Mouse (Mus musculus) gastrocnemius, adult 18-20 months (tissue): Measurements from ENCODE around the gene S1pr4. TPM values are rescaled to one million over a fixed set of nuclear protein-coding genes. Genes with fewer than 3 reads are reported as not detected.

Experiments used
- microRNA-seq: library from miRNA; unstranded; fragments of <30 nt; microRNA quantifications from one replicate; pipeline ENCODE4 v1.2.0, GENCODE M21; 2021
- total RNA-seq, 2 experiments: library from RNA; stranded (reverse); gene quantifications; 2 replicates each; pipeline ENCODE4 v1.2.3; 2021

The S1pr4 gene
- total RNA-seq, 2 experiments from 2014 or later: 0.71 to 0.78 TPM

Small RNA genes lying within 50 kb of the gene (microRNA-seq; reads per million reads assigned to microRNA genes)
- gene Gm25595: not detected

Other genes with a start within 250 kb of the S1pr4 start
- gene Matk, start 247.2 kb downstream of the S1pr4 start, total RNA-seq: not detected
- gene Mrpl54, start 233.2 kb downstream of the S1pr4 start, total RNA-seq: 100 to 1,000 TPM; 106 to 116 TPM
- gene Apba3, start 233.2 kb downstream of the S1pr4 start, total RNA-seq: 100 to 1,000 TPM; 102 to 105 TPM
- gene Tjp3, start 208.6 kb downstream of the S1pr4 start, total RNA-seq: not detected
- 10 to 100 TPM; 19.7 to 20.4 TPM for gene Pip5k1c, start 207.2 kb downstream of the S1pr4 start, total RNA-seq
- gene Cactin, start 179.0 kb downstream of the S1pr4 start, total RNA-seq: 10 to 100 TPM; 10.1 to 10.9 TPM
- under 1 TPM; 0.16 to 0.55 TPM for gene Tbxa2r, start 171.4 kb downstream of the S1pr4 start, total RNA-seq
- 1 to 10 TPM in 1 of 2 experiments, under 1 TPM in 1; 0.39 to 1.4 TPM for gene Gipc3, start 156.9 kb downstream of the S1pr4 start, total RNA-seq
- gene Hmg20b, start 149.7 kb downstream of the S1pr4 start, total RNA-seq: 10 to 100 TPM; 14.7 to 19.6 TPM
- gene Mfsd12, start 142.6 kb downstream of the S1pr4 start, total RNA-seq: 1 to 10 TPM; 2.3 to 2.8 TPM
- gene 4930404N11Rik, start 134.3 kb downstream of the S1pr4 start, total RNA-seq: under 1 TPM; 0.23 to 0.66 TPM
- gene Fzr1, start 121.6 kb downstream of the S1pr4 start, total RNA-seq: 10 to 100 TPM; 15.3 to 15.4 TPM
- gene Dohh, start 115.7 kb downstream of the S1pr4 start, total RNA-seq: 10 to 100 TPM; 41.1 to 44.1 TPM
- gene Gm48551, start 115.7 kb downstream of the S1pr4 start, total RNA-seq: under 1 TPM; 0.57 to 0.97 TPM
- under 1 TPM in 1 of 2 experiments, not detected in 1; 0.34 TPM for gene Gm48552, start 111.1 kb downstream of the S1pr4 start, total RNA-seq
- not detected for gene Smim24, start 107.1 kb downstream of the S1pr4 start, total RNA-seq
- 100 to 1,000 TPM; 232 to 244 TPM for gene Nfic, start 44.5 kb downstream of the S1pr4 start, total RNA-seq
- gene Celf5, start 17.4 kb downstream of the S1pr4 start, total RNA-seq: under 1 TPM; 0.05 to 0.07 TPM
- gene Ncln, start 3.7 kb downstream of the S1pr4 start, total RNA-seq: 10 to 100 TPM; 41.0 to 45.8 TPM
- under 1 TPM; 0.53 to 0.57 TPM for gene Gna15, start 24.1 kb upstream of the S1pr4 start, total RNA-seq
- 10 to 100 TPM; 26.2 to 31.8 TPM for gene Gna11, start 45.1 kb upstream of the S1pr4 start, total RNA-seq
- gene Aes, start 59.4 kb upstream of the S1pr4 start, total RNA-seq: 100 to 1,000 TPM; 947 to 962 TPM
- gene Tle2, start 74.4 kb upstream of the S1pr4 start, total RNA-seq: 1 to 10 TPM; 4.9 to 7.4 TPM
- gene Tle6, start 100.9 kb upstream of the S1pr4 start, total RNA-seq: 1 to 10 TPM; 4.5 to 6.1 TPM
- gene BC025920, start 106.1 kb upstream of the S1pr4 start, total RNA-seq: 1 to 10 TPM; 3.1 to 3.3 TPM
- 1 to 10 TPM; 4.4 to 4.7 TPM for gene Sirt6, start 127.7 kb upstream of the S1pr4 start, total RNA-seq
- gene Ankrd24, start 128.4 kb upstream of the S1pr4 start, total RNA-seq: 10 to 100 TPM; 10.2 to 10.6 TPM
- gene Gm10778, start 148.9 kb upstream of the S1pr4 start, total RNA-seq: 1 to 10 TPM; 1.4 to 1.6 TPM
- gene Zfp433, start 204.7 kb upstream of the S1pr4 start, total RNA-seq: 1 to 10 TPM; 5.2 to 6.2 TPM